Mouse (Mus musculus): ENCODE data around the gene Pfkfb4. TPM values are rescaled to one million over a fixed set of nuclear protein-coding genes. Genes with fewer than 3 reads are reported as not detected.

Pfkfb4 gene
- total and polyA plus RNA-seq, 3 experiments, result 4.1 to 9.3 (median 7.1) TPM

DNA sequence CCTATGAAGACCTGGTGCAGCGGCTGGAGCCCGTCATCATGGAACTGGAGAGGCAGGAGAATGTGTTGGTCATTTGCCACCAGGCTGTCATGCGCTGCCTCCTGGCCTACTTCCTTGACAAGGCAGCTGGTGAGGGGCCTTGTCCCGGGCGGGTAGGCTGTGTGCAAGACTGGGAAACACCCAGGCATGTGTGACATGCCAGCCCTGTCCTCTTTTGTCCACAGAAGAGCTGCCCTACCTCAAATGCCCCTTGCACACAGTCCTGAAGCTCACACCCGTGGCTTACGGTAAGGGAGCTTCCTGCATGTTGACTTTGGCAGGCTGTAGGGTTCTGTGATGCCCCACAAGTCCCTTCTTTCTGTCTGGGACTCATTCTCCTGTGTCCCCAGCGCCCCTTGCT is 35.9 kb downstream of the Pfkfb4 start:
- Histone ChIP-seq H3K27me3 (ENCODE audit: insufficient read depth, low read length) (no peaks in the 10 kb centered on the region; the same call in 1 of the 2 replicates), H3K36me3 (replicated peaks) (peaks cover 61% of the 10 kb centered on the region), H3K4me1 (ENCODE audit: insufficient read depth, low read depth, low read length) (peaks cover 9% of the 10 kb centered on the region), H3K9me3 (replicated peaks) (no peaks in the 10 kb centered on the region), H3K4me3 (ENCODE audit: low read depth, low read length) (no peak overlapping the region)
- TF ChIP-seq GATA2 (IDR thresholded peaks at IDR 0.05; ENCODE audit: borderline replicate concordance, low read depth, low read length), result no peak
- TF ChIP-seq POLR2AphosphoS5 (IDR thresholded peaks at IDR 0.05; ENCODE audit: insufficient replicate concordance, low read depth, low read length), result no peak
- no peak for TF ChIP-seq CTCF (IDR thresholded peaks at IDR 0.05; ENCODE audit: low read depth, low read length)
- no peak for TF ChIP-seq TAL1 (conservative IDR thresholded peaks at IDR 0.05; ENCODE audit: low read depth, low read length)
- TF ChIP-seq GATA1 (IDR thresholded peaks at IDR 0.05; ENCODE audit: borderline replicate concordance, low read length), result no peak
- ATAC-seq (ENCODE audit: extremely low read depth, insufficient number of reproducible peaks, low FRiP score, poor library complexity, severe bottlenecking) (no peak), DNase-seq (ENCODE audit: low spot score) (no peak)

DNA sequence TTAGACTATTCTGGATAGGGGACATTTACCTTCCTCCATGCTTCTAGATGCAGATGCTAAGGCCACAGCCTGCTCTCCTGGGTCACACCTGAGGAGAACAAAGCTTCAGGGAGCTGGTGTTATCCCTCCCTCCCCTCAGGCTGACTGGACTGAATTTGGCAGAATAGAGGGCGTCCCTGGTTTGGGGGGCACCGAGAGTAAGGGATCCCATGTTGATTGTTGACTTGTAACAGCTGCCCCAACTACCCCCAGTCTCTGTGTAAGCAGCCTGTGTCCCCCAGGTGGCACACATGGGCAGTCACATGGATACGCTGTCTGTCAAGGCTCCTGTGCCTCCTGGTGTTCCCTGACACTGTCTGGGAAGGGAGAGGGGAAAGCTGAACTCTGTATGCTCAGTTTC is 36.8 kb downstream of the Pfkfb4 start:
- ATAC-seq (ENCODE audit: extremely low read depth, insufficient number of reproducible peaks, low FRiP score, poor library complexity, severe bottlenecking) (no peak), DNase-seq (ENCODE audit: low spot score) (no peak)
- Histone ChIP-seq H3K27me3 (ENCODE audit: insufficient read depth, low read length) (no peaks in the 10 kb centered on the region; the same call in 1 of the 2 replicates), H3K4me3 (ENCODE audit: low read depth, low read length) (no peak overlapping the region), H3K36me3 (replicated peaks) (peaks cover 55% of the 10 kb centered on the region), H3K4me1 (ENCODE audit: insufficient read depth, low read depth, low read length) (peaks cover 12% of the 10 kb centered on the region), H3K9me3 (replicated peaks) (no peaks in the 10 kb centered on the region)
- TF ChIP-seq GATA2 (IDR thresholded peaks at IDR 0.05; ENCODE audit: borderline replicate concordance, low read depth, low read length) (no peak), CTCF (IDR thresholded peaks at IDR 0.05; ENCODE audit: low read depth, low read length) (no peak), POLR2AphosphoS5 (IDR thresholded peaks at IDR 0.05; ENCODE audit: insufficient replicate concordance, low read depth, low read length) (no peak), GATA1 (IDR thresholded peaks at IDR 0.05; ENCODE audit: borderline replicate concordance, low read length) (no peak), TAL1 (conservative IDR thresholded peaks at IDR 0.05; ENCODE audit: low read depth, low read length) (no peak)

DNA sequence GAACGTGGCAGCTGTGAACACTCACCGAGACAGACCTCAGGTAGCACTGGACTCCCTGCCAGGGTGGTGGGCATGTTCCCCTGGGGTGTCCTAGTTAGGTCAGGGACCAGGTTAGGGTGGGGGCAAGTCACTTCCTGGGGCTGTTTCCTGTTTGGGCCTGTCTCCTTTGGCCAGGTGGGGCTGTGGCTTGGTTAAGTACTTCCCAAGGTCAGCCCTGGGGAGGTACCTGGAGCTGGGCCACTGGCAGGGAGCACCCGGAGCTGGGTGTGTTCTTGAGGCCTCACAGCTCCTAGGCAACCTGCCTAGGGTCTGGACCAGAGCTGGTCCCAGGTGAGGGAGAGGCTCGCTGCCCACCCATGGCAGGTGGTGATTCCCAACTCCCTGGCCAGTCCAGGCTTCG is 37.3 kb downstream of the Pfkfb4 start:
- TF ChIP-seq CTCF (IDR thresholded peaks at IDR 0.05; ENCODE audit: low read depth, low read length), result no peak
- no peak for TF ChIP-seq GATA1 (IDR thresholded peaks at IDR 0.05; ENCODE audit: borderline replicate concordance, low read length)
- no peak for TF ChIP-seq POLR2AphosphoS5 (IDR thresholded peaks at IDR 0.05; ENCODE audit: insufficient replicate concordance, low read depth, low read length)
- TF ChIP-seq GATA2 (IDR thresholded peaks at IDR 0.05; ENCODE audit: borderline replicate concordance, low read depth, low read length), result no peak
- TF ChIP-seq TAL1 (conservative IDR thresholded peaks at IDR 0.05; ENCODE audit: low read depth, low read length), result no peak
- no peaks in the 10 kb centered on the region; the same call in 1 of the 2 replicates for H3K27me3 ChIP-seq (ENCODE audit: insufficient read depth, low read length)
- H3K4me3 ChIP-seq (ENCODE audit: low read depth, low read length), result no peak overlapping the region
- no peak for ATAC-seq (ENCODE audit: extremely low read depth, insufficient number of reproducible peaks, low FRiP score, poor library complexity, severe bottlenecking)
- H3K4me1 ChIP-seq (ENCODE audit: insufficient read depth, low read depth, low read length), result peaks cover 12% of the 10 kb centered on the region
- no peaks in the 10 kb centered on the region for H3K9me3 ChIP-seq (replicated peaks)
- peaks cover 52% of the 10 kb centered on the region for H3K36me3 ChIP-seq (replicated peaks)
- no peak for DNase-seq (ENCODE audit: low spot score)

DNA sequence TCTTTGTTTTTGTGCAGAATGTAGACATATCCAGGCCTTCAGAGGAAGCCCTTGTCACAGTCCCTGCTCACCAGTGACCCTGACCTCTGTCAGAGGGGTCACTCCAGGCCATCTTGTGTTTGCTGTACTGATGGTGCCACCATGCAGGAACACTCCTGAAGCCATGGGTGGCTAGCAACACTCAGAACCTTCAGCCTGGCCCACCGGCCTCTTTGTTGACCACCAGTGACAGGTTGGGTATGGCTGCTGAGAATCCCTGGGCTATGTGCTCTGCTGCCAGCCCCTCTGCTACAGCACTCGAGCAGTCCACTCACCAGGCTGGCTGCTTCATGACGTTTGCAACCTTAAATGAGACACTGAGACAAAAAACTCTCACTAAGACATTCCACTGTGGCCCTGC is 38.7 kb downstream of the Pfkfb4 start:
- H3K4me3 ChIP-seq (ENCODE audit: low read depth, low read length), result no peak overlapping the region
- ATAC-seq (ENCODE audit: extremely low read depth, insufficient number of reproducible peaks, low FRiP score, poor library complexity, severe bottlenecking) (no peak), DNase-seq (ENCODE audit: low spot score) (no peak)
- peaks cover 45% of the 10 kb centered on the region for H3K36me3 ChIP-seq (replicated peaks)
- TF ChIP-seq POLR2AphosphoS5 (IDR thresholded peaks at IDR 0.05; ENCODE audit: insufficient replicate concordance, low read depth, low read length) (no peak), CTCF (IDR thresholded peaks at IDR 0.05; ENCODE audit: low read depth, low read length) (no peak), GATA2 (IDR thresholded peaks at IDR 0.05; ENCODE audit: borderline replicate concordance, low read depth, low read length) (no peak), GATA1 (IDR thresholded peaks at IDR 0.05; ENCODE audit: borderline replicate concordance, low read length) (no peak), TAL1 (conservative IDR thresholded peaks at IDR 0.05; ENCODE audit: low read depth, low read length) (no peak)
- no peaks in the 10 kb centered on the region; the same call in 1 of the 2 replicates for H3K27me3 ChIP-seq (ENCODE audit: insufficient read depth, low read length)
- H3K9me3 ChIP-seq (replicated peaks), result no peaks in the 10 kb centered on the region
- peaks cover 12% of the 10 kb centered on the region for H3K4me1 ChIP-seq (ENCODE audit: insufficient read depth, low read depth, low read length)

DNA sequence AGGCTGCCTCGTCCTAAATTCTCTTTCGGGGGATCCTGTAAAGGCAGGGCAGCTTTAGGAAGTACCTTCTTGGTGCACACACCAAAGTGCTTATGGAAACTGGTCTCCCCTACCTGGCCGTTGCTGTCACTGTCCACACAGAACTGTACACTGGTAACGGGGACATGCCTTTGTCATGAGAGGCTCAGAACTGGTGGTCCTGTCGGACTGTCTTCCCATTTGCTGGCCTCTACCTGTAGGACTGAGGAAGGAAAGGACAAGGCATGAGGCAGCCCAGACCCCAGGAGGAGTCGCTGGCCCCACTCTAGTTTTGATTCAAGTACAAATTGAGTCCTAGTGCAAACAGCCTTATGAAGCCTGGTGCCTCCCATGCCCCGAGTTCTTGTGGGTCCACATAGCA is 39.4 kb downstream of the Pfkfb4 start:
- Histone ChIP-seq H3K9me3 (replicated peaks) (no peaks in the 10 kb centered on the region), H3K4me1 (ENCODE audit: insufficient read depth, low read depth, low read length) (peaks cover 12% of the 10 kb centered on the region), H3K36me3 (replicated peaks) (peaks cover 38% of the 10 kb centered on the region), H3K27me3 (ENCODE audit: insufficient read depth, low read length) (no peaks in the 10 kb centered on the region; the same call in 1 of the 2 replicates), H3K4me3 (ENCODE audit: low read depth, low read length) (no peak overlapping the region)
- no peak for ATAC-seq (ENCODE audit: extremely low read depth, insufficient number of reproducible peaks, low FRiP score, poor library complexity, severe bottlenecking)
- DNase-seq (ENCODE audit: low spot score), result no peak
- TF ChIP-seq TAL1 (conservative IDR thresholded peaks at IDR 0.05; ENCODE audit: low read depth, low read length) (no peak), CTCF (IDR thresholded peaks at IDR 0.05; ENCODE audit: low read depth, low read length) (no peak), GATA1 (IDR thresholded peaks at IDR 0.05; ENCODE audit: borderline replicate concordance, low read length) (no peak), POLR2AphosphoS5 (IDR thresholded peaks at IDR 0.05; ENCODE audit: insufficient replicate concordance, low read depth, low read length) (no peak), GATA2 (IDR thresholded peaks at IDR 0.05; ENCODE audit: borderline replicate concordance, low read depth, low read length) (no peak)

DNA sequence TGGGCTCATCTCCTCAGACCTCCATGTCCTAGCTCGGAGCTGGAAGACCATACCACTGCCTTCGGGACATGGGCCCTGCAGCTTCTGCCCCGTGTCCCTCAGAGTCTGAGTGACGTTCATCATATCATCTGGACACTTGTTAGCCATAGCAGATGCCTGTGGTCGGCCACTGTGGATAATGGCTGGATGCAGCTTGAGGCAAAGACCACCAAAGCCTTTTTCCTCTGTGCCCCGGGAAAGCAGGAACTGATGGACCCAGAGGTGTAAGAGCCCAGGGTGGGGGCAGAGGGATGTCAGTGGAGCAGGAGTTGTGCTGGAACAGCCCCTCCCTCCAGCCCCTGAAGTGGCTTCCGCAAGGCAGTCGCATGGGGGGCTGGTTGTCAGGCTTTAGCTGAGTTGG is 40.1 kb downstream of the Pfkfb4 start:
- Histone ChIP-seq H3K4me3 (ENCODE audit: low read depth, low read length) (no peak overlapping the region), H3K36me3 (replicated peaks) (peaks cover 35% of the 10 kb centered on the region)
- ATAC-seq (ENCODE audit: extremely low read depth, insufficient number of reproducible peaks, low FRiP score, poor library complexity, severe bottlenecking), result no peak

More for the DNA sequence above, 40.1 kb downstream of the Pfkfb4 start:
- Histone ChIP-seq H3K27me3 (ENCODE audit: insufficient read depth, low read length) (no peaks in the 10 kb centered on the region; the same call in 1 of the 2 replicates), H3K4me1 (ENCODE audit: insufficient read depth, low read depth, low read length) (peaks cover 12% of the 10 kb centered on the region), H3K9me3 (replicated peaks) (no peaks in the 10 kb centered on the region)
- TF ChIP-seq GATA1 (IDR thresholded peaks at IDR 0.05; ENCODE audit: borderline replicate concordance, low read length) (no peak), CTCF (IDR thresholded peaks at IDR 0.05; ENCODE audit: low read depth, low read length) (no peak), POLR2AphosphoS5 (IDR thresholded peaks at IDR 0.05; ENCODE audit: insufficient replicate concordance, low read depth, low read length) (no peak), GATA2 (IDR thresholded peaks at IDR 0.05; ENCODE audit: borderline replicate concordance, low read depth, low read length) (no peak), TAL1 (conservative IDR thresholded peaks at IDR 0.05; ENCODE audit: low read depth, low read length) (no peak)
- DNase-seq (ENCODE audit: low spot score), result no peak
